In genomic region chr17:72571379-72571778, GRCm38 (mm10) we compare ENCODE assay signal across 16 mouse cellular contexts. TPM values are rescaled to one million over a fixed set of nuclear protein-coding genes. Genes with fewer than 3 reads are reported as not detected.
DNase-seq lines count a peak whose midpoint lies in the region; ATAC-seq and TF ChIP-seq lines count a peak whose summit lies in the region.
"Had no signal": no experiment of that assay in that cellular context is flagged by ENCODE, and none has a peak within 500 bp of the region (broad histone marks: within the 10 kb centered on the region; RNA-seq: fewer than 3 reads in every experiment).

No protein-coding gene starts in this region.

- 0 out of 2 replicates have a peak overlapping the region, but pooled peaks have one; percentile 27 for H3K27ac ChIP-seq in forebrain, embryonic 14.5 days (ENCODE audit: low read depth, low read length)
- H3K27ac ChIP-seq in forebrain, embryonic 10.5 days: no peak overlapping the region
- no peak overlapping the region for H3K27ac ChIP-seq in forebrain, embryonic 16.5 days (ENCODE audit: low read length)
- no peak overlapping the region for H3K27ac ChIP-seq in forebrain, embryonic 12.5 days
- no peak overlapping the region for H3K27ac ChIP-seq in hindbrain, embryonic 11.5 days (ENCODE audit: low read depth, low read length)
- H3K27ac ChIP-seq: embryonic facial prominence, embryonic 10.5 days; embryonic facial prominence, embryonic 12.5 days had no signal

- no peaks in the 10 kb centered on the region for H3K27me3 ChIP-seq in forebrain, embryonic 14.5 days (replicated peaks; ENCODE audit: control insufficient read depth, insufficient read depth, low read length)
- no peaks in the 10 kb centered on the region for H3K27me3 ChIP-seq in forebrain, embryonic 10.5 days (ENCODE audit: poor library complexity, severe bottlenecking)
- H3K27me3 ChIP-seq in forebrain, embryonic 16.5 days (replicated peaks; ENCODE audit: control insufficient read depth, insufficient read depth, low read length): no peaks in the 10 kb centered on the region
- H3K27me3 ChIP-seq in forebrain, embryonic 12.5 days: no peaks in the 10 kb centered on the region
- H3K27me3 ChIP-seq in hindbrain, embryonic 11.5 days (ENCODE audit: control insufficient read depth, insufficient read depth, low read length): no peaks in the 10 kb centered on the region
- H3K27me3 ChIP-seq: embryonic facial prominence, embryonic 12.5 days had no signal

- no peaks in the 10 kb centered on the region for H3K36me3 ChIP-seq in forebrain, embryonic 14.5 days (ENCODE audit: control insufficient read depth, insufficient read depth, low read length)
- no peaks in the 10 kb centered on the region for H3K36me3 ChIP-seq in forebrain, embryonic 10.5 days (replicated peaks)
- H3K36me3 ChIP-seq in forebrain, embryonic 16.5 days (ENCODE audit: control insufficient read depth, insufficient read depth): no peaks in the 10 kb centered on the region
- no peaks in the 10 kb centered on the region for H3K36me3 ChIP-seq in forebrain, embryonic 12.5 days (replicated peaks)
- H3K36me3 ChIP-seq in hindbrain, embryonic 11.5 days (ENCODE audit: control insufficient read depth, insufficient read depth, low read length): no peaks in the 10 kb centered on the region
- H3K36me3 ChIP-seq: embryonic facial prominence, embryonic 10.5 days; embryonic facial prominence, embryonic 12.5 days had no signal

- H3K4me2 ChIP-seq in forebrain, embryonic 14.5 days (ENCODE audit: low read length): no peak overlapping the region
- H3K4me2 ChIP-seq in forebrain, embryonic 16.5 days (ENCODE audit: low read length): no peak overlapping the region
- no peak overlapping the region for H3K4me2 ChIP-seq in forebrain, embryonic 12.5 days
- no peak overlapping the region for H3K4me2 ChIP-seq in hindbrain, embryonic 11.5 days (replicated peaks; ENCODE audit: low read depth, low read length)
- H3K4me2 ChIP-seq: embryonic facial prominence, embryonic 12.5 days had no signal

- H3K9me3 ChIP-seq in forebrain, embryonic 14.5 days (replicated peaks; ENCODE audit: control insufficient read depth, low read length): no peaks in the 10 kb centered on the region
- H3K9me3 ChIP-seq in forebrain, embryonic 10.5 days: no peaks in the 10 kb centered on the region
- H3K9me3 ChIP-seq in forebrain, embryonic 16.5 days (ENCODE audit: control insufficient read depth, low read length): no peaks in the 10 kb centered on the region
- H3K9me3 ChIP-seq in forebrain, embryonic 12.5 days: no peaks in the 10 kb centered on the region
- no peaks in the 10 kb centered on the region for H3K9me3 ChIP-seq in hindbrain, embryonic 11.5 days (ENCODE audit: control insufficient read depth, low read length)
- H3K9me3 ChIP-seq: embryonic facial prominence, embryonic 10.5 days; embryonic facial prominence, embryonic 12.5 days had no signal

- TF ChIP-seq CTCF in brain, embryonic 14.5 days (IDR thresholded peaks at IDR 0.05; ENCODE audit: borderline replicate concordance, extremely low read depth, insufficient read depth, insufficient read length): no peak

- H3K4me3 ChIP-seq in forebrain, embryonic 14.5 days (ENCODE audit: low read depth, low read length): no peak overlapping the region
- no peak overlapping the region for H3K4me3 ChIP-seq in forebrain, embryonic 10.5 days
- no peak overlapping the region for H3K4me3 ChIP-seq in forebrain, embryonic 16.5 days (replicated peaks; ENCODE audit: low read length)
- H3K4me3 ChIP-seq in forebrain, embryonic 12.5 days (replicated peaks): no peak overlapping the region
- no peak overlapping the region for H3K4me3 ChIP-seq in hindbrain, embryonic 11.5 days (ENCODE audit: low read depth, low read length)
- H3K4me3 ChIP-seq: embryonic facial prominence, embryonic 10.5 days; embryonic facial prominence, embryonic 12.5 days had no signal

- WGBS in forebrain, embryonic 14.5 days: 12% methylated on average over 2 of the region's 2 CpGs
- WGBS in forebrain, embryonic 10.5 days: 90% methylated on average over 2 of the region's 2 CpGs
- 11% methylated on average over 2 of the region's 2 CpGs for WGBS in forebrain, embryonic 16.5 days
- 59% methylated on average over 2 of the region's 2 CpGs for WGBS in forebrain, embryonic 12.5 days
- 86% methylated on average over 2 of the region's 2 CpGs for WGBS in hindbrain, embryonic 11.5 days

- ATAC-seq in forebrain, embryonic 14.5 days: peak; percentile 79
- peak; percentile 72 for ATAC-seq in forebrain, embryonic 16.5 days
- no peak for ATAC-seq in forebrain, embryonic 12.5 days (ENCODE audit: low FRiP score)
- no peak for ATAC-seq in hindbrain, embryonic 11.5 days (ENCODE audit: low FRiP score)

- TF ChIP-seq POLR2A in brain, embryonic 14.5 days (IDR thresholded peaks at IDR 0.05; ENCODE audit: borderline replicate concordance, extremely low read depth, insufficient read depth, insufficient read length, poor library complexity, severe bottlenecking): no peak

- no peak overlapping the region for H3K9ac ChIP-seq in forebrain, embryonic 14.5 days (ENCODE audit: low read length)
- H3K9ac ChIP-seq in forebrain, embryonic 16.5 days (replicated peaks; ENCODE audit: low read depth, low read length): no peak overlapping the region
- no peak overlapping the region for H3K9ac ChIP-seq in forebrain, embryonic 12.5 days
- no peak overlapping the region for H3K9ac ChIP-seq in hindbrain, embryonic 11.5 days (ENCODE audit: low read depth, low read length)
- H3K9ac ChIP-seq: embryonic facial prominence, embryonic 12.5 days had no signal

- peaks cover 4% of the 10 kb centered on the region for H3K4me1 ChIP-seq in forebrain, embryonic 14.5 days (ENCODE audit: control insufficient read depth, insufficient read depth, low read length)
- 0 out of 2 replicates have a peak, but pooled peaks cover 3% of the 10 kb centered on the region for H3K4me1 ChIP-seq in forebrain, embryonic 10.5 days
- H3K4me1 ChIP-seq in forebrain, embryonic 16.5 days (replicated peaks; ENCODE audit: control insufficient read depth, insufficient read depth, low read length): peaks cover 4% of the 10 kb centered on the region; the same call in 1 of the 2 replicates
- no peaks in the 10 kb centered on the region; the same call in 1 of the 2 replicates for H3K4me1 ChIP-seq in forebrain, embryonic 12.5 days
- no peaks in the 10 kb centered on the region for H3K4me1 ChIP-seq in hindbrain, embryonic 11.5 days (replicated peaks; ENCODE audit: control insufficient read depth, insufficient read depth, low read length)
- H3K4me1 ChIP-seq: embryonic facial prominence, embryonic 10.5 days; embryonic facial prominence, embryonic 12.5 days had no signal

- peak; percentile 77 for DNase-seq in forebrain, embryonic 14.5 days (ENCODE audit: low spot score)
- no peak for DNase-seq in forebrain, embryonic 10.5 days (ENCODE audit: extremely low spot score, low spot score)
- peak; percentile 82 for DNase-seq in brain, embryonic 14.5 days (ENCODE audit: low read depth)
- no peak for DNase-seq in hindbrain, embryonic 11.5 days (ENCODE audit: low spot score)
- DNase-seq: adrenal gland, adult 2 months; adrenal gland, postnatal 10 days; adrenal gland, postnatal 25 days; cerebellum, adult 11-12 months; cerebellum, adult 2 months; cerebellum, adult 9-10 months; cerebellum, postnatal 25 days had no signal

RNA-seq across cellular contexts. Expression of gene Alk, which starts 33.0 kb away (rescaled TPM):
- 0.55 and 1.3 TPM in 2 replicates for polyA plus RNA-seq in forebrain, embryonic 14.5 days (2014; fragmentation: Nextera tagmentation; extraction: Ambion mirVana)
- polyA plus RNA-seq in forebrain, embryonic 10.5 days (2016; fragmentation: Nextera tagmentation; extraction: Ambion mirVana): 0.09 and 0.14 TPM in 2 replicates
- polyA plus RNA-seq in forebrain, embryonic 16.5 days (2015; fragmentation: Nextera tagmentation; extraction: Ambion mirVana): 2.0 and 4.7 TPM in 2 replicates
- polyA plus RNA-seq in forebrain, embryonic 12.5 days (2016; fragmentation: Nextera tagmentation; extraction: Ambion mirVana): 0.72 and 0.77 TPM in 2 replicates
- polyA plus RNA-seq in brain, embryonic 14.5 days (2012; rRNA removed): 1.3 and 3.7 TPM in 2 replicates
- 0.27 and 0.51 TPM in 2 replicates for polyA plus RNA-seq in hindbrain, embryonic 11.5 days (2014; fragmentation: Nextera tagmentation; extraction: Ambion mirVana)
- polyA plus RNA-seq: C2C12 had no signal

Comparison
In these comparisons a context has a peak if more than half of its experiments do, and no peak if none do; other contexts are left out.
1. ATAC-seq: peak in forebrain, embryonic 14.5 days (single experiment) and forebrain, embryonic 16.5 days (single experiment); none in forebrain, embryonic 12.5 days (single experiment) and hindbrain, embryonic 11.5 days (single experiment).
2. DNase-seq: peak in forebrain, embryonic 14.5 days (single experiment) and brain, embryonic 14.5 days (single experiment); none in forebrain, embryonic 10.5 days (single experiment) and hindbrain, embryonic 11.5 days (single experiment).